Mouse (Mus musculus) heart, postnatal 0 days (tissue): Measurements from ENCODE around the gene Hoxa5.

Experiments used
- CTCF ChIP-seq: IDR thresholded peaks from 2 replicates; pipeline ENCODE4 v1.5.1; 2016; ENCODE audit warnings: antibody characterized with exemption, control low read depth, low read depth
- EP300 ChIP-seq: IDR thresholded peaks from 2 replicates; pipeline ENCODE4 v1.6.1; 2016; ENCODE audit warnings: antibody characterized with exemption, low read depth

DNA sequence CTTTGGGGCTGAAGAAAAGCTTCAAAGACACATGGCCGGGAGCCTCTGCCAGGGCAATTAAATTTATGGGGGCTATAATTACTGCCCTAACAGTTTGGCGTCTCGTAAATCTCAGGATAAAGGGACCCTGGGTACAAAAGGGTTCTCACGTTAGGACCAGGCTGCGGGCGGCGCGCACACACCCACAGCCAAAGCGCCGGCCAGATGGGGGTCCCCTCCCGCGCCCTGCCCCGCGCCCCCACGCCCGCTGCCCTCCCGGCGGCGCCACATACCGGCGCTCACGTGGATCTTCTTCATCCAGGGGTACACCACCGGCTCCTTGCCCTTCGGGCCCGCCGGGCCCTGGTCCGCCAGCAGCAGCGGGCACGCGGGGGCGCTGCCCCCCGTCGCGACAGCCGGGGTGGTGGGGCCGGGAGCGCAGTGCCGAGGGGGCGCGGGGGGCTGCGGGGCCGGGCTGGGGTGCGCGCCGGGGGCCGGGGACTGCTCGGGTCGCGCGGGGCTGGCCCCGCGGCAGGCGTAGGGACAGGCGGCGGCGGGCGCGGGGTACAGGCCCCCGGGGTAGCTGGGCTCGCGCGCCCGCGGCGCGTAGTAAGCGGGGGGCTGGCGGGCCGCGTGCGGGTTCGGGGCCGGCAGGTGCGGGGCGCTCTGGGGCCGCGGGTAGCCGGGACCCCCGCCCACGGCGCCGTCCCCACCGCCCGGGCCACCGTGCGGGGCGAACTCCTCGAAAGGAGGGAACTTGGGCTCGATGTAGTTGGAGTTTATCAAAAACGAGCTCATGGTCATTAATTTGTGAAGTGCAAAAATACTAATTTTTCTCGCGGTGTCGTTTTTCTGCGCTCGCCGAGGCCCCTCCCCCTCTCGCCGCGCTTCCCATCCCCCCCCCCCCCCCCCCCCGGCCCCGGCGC lies 13.2 kb downstream of the Hoxa5 start, which contains the start of gene Hoxa4:
- no peak for TF ChIP-seq EP300
- no peak for TF ChIP-seq CTCF
